Mouse (Mus musculus) brain, adult 2 months (tissue): ENCODE measurements around the gene Fam24a.
A peak's percentile ranks its signal among the peaks of the same experiment; 100 is the strongest.

ENCODE experiments used
- DNase-seq: peaks from one replicate; pipeline ENCODE4 v3.0.0; 2011; ENCODE audit warnings: low read depth, low spot score

Fam24a gene

GRCm38 (mm10) chr7:131333564-131333963, at the start of gene Fam24a:
Fam24a (plus strand) TSS chr7:131333864.
- DNase-seq = no peak

DNA sequence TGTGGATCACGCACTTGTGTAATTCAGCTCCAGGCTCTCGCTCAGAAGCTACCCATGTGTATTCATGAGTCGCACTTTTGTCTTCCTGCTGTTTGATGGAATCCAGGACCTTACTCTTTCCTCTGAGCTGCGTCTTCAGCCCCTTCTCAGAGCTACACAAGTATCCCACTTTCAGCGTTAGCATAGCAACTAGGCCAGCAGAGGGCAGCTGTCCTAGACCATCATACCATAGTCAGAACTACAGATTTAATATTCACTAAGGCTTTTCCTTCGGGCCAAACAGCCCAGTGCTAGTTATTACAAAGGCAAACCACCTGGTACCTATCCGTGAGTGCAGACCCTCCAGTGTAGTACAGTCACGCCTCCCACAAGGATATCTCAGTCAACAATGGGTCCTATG, 36.5 kb upstream of the Fam24a start:
- DNase-seq = no peak

DNA sequence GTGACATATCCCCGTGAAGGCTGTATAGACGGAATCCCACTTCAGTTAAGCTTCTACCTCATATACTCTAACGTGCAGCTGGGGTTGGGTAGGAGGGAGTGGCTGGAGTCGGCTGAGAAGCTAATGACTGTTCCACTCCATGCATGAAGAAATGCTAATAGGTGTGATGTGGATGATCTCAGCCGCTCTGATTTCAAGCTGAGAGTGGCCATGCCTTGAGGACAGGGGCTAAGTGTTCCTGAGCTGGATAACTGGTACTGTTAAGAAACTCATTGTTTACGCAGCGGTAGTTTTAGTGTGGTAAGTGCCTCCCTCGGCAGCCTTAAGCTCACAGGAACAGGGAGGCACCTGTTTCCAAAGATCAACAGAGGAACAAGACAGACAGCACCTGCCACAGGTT, 30.3 kb upstream of the Fam24a start:
- no peak for DNase-seq

- no peak for DNase-seq
These were observed 26.9 kb upstream of the Fam24a start for GRCm38 (mm10) chr7:131306733-131307132.

- DNase-seq = no peak
These were observed 19.2 kb upstream of the Fam24a start for GRCm38 (mm10) chr7:131314493-131314892.

- DNase-seq = no peak
These were observed 16.1 kb upstream of the Fam24a start for GRCm38 (mm10) chr7:131317587-131317986.

DNA sequence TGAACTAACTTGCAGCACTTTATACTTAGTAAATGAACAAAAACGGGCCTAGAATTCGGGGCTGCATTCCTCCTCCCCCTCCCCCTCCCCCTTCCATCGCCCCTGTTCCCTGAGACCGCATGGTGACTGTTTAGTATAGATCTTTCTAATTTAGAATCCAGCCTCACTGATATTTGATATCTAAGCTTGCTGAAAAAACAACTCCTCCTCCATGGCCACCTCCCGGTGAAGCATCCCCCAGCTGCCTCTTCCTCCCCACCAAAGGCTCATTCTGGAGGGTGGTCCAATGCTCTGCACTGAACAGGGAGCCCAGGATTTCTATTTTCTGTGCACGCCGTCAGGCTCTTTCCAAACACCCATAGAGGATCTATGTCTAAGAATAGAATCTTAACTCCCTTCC, 15.3 kb upstream of the Fam24a start:
- peak; percentile 12 for DNase-seq

GRCm38 (mm10) chr7:131322192-131322591, 11.5 kb upstream of the Fam24a start, which contains the start of gene Cuzd1:
Cuzd1 (minus strand) TSS chr7:131322292.
- no peak for DNase-seq

DNA sequence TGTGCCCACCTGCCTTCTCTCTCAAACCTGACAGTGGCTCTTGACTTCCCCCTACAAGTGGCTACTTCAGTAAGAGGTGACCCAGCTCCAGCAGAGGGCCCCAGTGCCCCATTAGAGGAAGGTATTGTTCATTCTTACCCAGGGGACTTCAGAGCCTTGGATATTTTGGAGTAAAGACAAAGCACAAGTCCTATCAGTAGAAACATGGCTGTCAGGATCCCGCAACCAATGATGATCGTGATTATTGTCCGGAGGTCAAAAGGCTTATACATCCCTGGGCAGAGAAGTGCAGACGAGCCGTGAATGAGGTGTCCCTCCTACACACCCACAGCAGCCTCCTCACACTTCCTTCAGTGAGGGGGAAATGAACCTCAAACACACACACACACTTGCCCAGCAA, 6.6 kb upstream of the Fam24a start:
- no peak for DNase-seq

GRCm38 (mm10) chr7:131329416-131329815, 4.2 kb upstream of the Fam24a start, which contains the start of gene Fam24b:
Fam24b (minus strand) TSS chr7:131329516.
- no peak for DNase-seq

GRCm38 (mm10) chr7:131331688-131332087, 2.0 kb upstream of the Fam24a start:
- DNase-seq = no peak

DNA sequence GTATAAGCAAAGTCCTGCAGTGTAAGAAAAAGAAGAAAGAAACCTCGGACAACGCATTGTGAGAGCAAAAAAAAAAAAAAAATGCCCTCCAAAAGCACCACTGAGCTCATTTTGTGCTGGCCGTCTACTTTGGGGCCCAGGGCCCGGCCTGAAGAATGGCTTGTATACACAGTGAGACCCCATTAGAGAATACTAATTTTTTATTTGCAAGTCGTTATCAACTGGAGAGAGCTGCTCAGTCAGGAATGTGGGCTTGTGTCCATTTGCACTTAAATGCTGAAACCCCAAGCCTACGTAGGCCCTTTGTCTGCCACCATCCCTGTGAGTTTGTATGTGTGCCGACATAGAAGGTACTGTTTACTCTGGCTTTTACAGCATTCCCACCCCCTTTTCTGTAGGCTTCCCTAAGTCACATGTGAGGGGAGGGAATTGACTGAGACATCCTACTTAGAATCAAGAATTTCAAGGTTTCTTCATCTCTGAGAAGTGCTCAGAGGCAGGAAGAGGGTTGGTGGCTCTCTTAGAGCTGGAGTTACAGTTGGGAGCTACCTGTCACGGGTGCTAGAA, 3.9 kb downstream of the Fam24a start:
- no peak for DNase-seq

DNA sequence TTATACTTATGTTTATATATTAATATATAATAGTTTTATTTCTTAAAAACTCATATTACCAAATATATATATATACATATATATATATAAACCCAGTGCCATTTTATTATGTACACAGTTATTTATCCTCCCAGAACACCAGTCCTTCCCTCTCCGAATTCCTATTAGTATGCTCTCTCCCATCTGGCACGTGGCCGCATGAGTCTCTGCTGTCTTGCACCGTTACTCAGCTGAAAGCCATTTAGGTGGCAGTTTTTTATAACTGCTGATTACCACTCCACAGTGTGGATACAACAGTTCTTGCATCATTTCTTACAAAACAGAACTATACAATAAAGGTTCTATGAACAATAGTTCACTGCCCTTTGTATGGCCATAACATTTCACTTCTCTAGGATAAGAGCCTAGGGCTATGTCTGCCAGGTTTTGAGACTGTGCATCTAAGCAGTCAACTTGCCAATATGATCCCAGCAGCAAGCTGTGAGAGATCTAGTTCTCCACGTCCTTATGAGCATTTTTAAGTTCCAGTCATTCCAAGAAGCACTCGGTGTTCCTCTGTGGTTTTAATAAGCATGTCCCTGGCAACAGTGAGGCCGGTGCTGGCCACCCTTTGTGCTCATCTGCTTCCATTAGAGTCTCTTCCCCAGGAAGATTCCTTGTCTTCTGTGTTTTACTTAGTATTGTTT, 12.3 kb downstream of the Fam24a start:
- DNase-seq = peak; percentile 56

- DNase-seq = no peak
These were observed 22.4 kb downstream of the Fam24a start for GRCm38 (mm10) chr7:131356105-131356504.

- no peak for DNase-seq
These were observed 28.6 kb downstream of the Fam24a start for GRCm38 (mm10) chr7:131362269-131362614.

- DNase-seq = peak; percentile 99
These were observed 29.1 kb downstream of the Fam24a start, which contains the start of gene 2310057M21Rik for GRCm38 (mm10) chr7:131362615-131363300. 2310057M21Rik (minus strand) TSS chr7:131362759.

- DNase-seq = no peak
These were observed 30.5 kb downstream of the Fam24a start for GRCm38 (mm10) chr7:131364131-131364530.

DNA sequence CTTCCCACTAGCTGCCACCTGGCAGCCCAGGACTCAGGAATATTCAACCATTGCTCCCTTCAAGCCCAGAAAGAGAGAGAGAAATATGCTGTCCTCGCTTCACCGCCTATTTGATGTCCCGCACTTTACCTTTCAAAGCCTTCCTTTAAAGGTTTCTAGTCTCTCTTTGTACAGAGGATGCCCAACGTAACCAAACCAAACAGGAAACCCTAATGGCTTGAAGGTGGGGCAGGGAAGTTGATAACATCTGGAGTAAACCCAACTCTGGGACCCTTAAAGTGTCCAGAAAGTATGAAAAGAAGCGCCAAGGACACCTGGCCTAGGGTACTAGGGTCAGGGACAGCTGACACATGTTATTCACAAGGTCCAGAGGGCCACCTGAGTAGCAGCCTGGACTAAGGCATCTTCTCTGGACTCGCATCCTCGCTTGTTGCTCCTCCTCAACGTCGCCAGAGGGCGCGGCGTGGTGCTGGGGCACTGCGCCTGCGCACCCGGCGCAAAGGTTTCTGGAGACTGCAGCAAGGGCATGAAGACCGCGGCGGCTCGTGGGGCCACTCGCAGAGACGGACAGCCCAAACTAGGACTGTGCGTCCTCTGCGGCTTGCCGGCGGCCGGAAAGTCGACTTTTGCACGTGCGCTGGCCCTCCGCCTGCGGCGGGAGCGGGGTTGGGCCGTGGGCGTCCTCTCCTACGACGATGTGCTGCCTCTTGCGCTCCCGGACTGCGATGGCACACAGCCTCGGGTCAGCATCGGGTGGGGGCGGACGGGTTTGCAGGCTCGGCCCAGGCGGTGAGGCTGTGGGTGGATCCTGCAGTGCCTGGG, 37.2 kb downstream of the Fam24a start, which contains the start of gene Pstk:
TSS of gene Pstk (plus strand) at position 494 of the 822 bp plus-strand sequence.
- DNase-seq = peak; percentile 96

DNA sequence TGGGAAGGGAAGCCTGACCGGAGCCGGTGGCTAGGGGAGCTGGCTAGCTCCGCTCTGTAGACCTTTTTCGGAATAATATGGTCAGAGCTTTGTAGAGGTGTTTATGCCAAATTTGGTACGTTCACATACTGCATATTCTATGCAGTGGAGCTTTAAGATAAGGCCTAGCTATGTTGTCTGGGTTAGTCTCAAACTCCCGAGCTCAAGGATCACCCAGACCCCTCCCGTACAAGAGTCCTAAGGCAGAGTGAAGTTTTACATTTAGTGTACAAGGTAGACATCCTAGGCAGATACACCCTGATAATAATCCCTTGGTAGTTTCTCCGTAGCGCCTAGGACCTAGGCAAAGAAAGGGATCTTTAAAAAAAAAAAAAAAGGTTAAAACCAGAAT, 37.8 kb downstream of the Fam24a start:
- DNase-seq = no peak

DNA sequence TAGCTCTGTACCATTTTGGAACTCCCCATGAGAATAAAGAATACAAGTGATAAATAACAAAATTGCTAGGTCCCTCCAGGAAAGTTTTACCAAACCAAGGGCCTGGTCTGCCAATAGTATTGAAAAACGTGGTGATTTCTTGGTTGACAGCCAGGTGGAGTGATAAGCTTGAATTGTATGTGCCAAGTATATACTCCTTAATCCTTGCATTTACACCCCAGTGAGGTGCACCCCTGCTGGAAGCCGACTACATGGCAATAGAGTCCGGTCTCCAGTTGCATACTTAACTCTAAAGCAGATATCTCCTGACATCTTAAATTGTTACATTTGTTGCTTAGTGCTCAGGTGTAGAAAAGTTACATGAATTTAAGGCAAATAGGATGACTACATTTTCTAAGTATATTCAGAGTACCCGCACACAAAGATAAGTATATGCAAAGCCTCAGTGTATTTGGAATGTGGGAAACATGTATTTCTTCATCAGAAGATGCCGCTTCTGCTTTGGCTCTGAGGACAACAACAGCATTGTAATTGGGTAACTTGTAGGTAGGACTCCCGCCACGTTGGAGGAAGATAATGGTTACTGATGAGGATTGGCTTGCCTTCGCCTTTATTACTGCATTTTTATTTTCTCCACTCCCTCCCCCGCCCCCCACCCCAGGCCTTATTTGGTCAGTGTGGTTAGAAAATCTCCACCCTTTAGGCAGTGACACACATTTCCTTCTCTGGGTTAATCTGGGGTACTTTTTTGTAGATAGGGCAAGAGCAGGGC, 38.4 kb downstream of the Fam24a start:
- DNase-seq = peak; percentile 30
